Mouse (Mus musculus): Measurements from ENCODE around the gene Gm20696. TPM values are rescaled to one million over a fixed set of nuclear protein-coding genes. Genes with fewer than 3 reads are reported as not detected.

Gm20696 gene
- total and polyA plus RNA-seq, 3 experiments, result 1.5 to 7.1 TPM; not detected in 1

DNA sequence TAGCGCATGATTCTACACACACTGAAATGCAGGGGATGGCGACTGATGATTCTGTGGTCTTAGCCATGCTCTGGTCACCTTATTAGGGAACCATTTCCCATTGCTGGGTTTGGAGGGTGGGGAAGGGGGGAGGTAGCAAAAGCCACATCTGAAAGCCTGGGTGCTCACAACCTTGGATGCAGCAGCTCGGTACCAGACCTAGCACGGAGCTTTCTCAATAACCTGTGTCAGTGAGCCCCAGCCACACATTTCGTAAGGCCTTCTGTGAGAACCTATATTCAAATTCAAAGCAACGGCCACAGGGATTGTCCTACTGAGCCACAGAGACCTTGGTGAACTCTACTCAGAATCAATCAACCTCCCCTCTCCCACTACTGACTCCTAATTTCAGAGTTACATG lies 254.0 kb downstream of the Gm20696 start:
- ATAC-seq (ENCODE audit: extremely low read depth, insufficient number of reproducible peaks, low FRiP score, poor library complexity, severe bottlenecking), result no peak

GRCm38 (mm10) chr6:99409602-99410001 lies 257.0 kb downstream of the Gm20696 start:
- H3K36me3 ChIP-seq (replicated peaks), result peaks cover 23% of the 10 kb centered on the region
- no peaks in the 10 kb centered on the region for H3K4me1 ChIP-seq (ENCODE audit: insufficient read depth, low read depth, low read length)
- DNase-seq (ENCODE audit: low spot score) (no peak), ATAC-seq (ENCODE audit: extremely low read depth, insufficient number of reproducible peaks, low FRiP score, poor library complexity, severe bottlenecking) (no peak)
- no peaks in the 10 kb centered on the region for H3K9me3 ChIP-seq (replicated peaks)
- H3K27me3 ChIP-seq (ENCODE audit: insufficient read depth, low read length), result no peaks in the 10 kb centered on the region
- no peak overlapping the region for H3K4me3 ChIP-seq (ENCODE audit: low read depth, low read length)
- TF ChIP-seq POLR2AphosphoS5 (IDR thresholded peaks at IDR 0.05; ENCODE audit: insufficient replicate concordance, low read depth, low read length) (no peak), GATA2 (IDR thresholded peaks at IDR 0.05; ENCODE audit: borderline replicate concordance, low read depth, low read length) (no peak), TAL1 (conservative IDR thresholded peaks at IDR 0.05; ENCODE audit: low read depth, low read length) (no peak), GATA1 (IDR thresholded peaks at IDR 0.05; ENCODE audit: borderline replicate concordance, low read length) (no peak), CTCF (IDR thresholded peaks at IDR 0.05; ENCODE audit: low read depth, low read length) (no peak)

More for the DNA sequence above, 254.0 kb downstream of the Gm20696 start:
- no peak for TF ChIP-seq TAL1 (conservative IDR thresholded peaks at IDR 0.05; ENCODE audit: low read depth, low read length)
- TF ChIP-seq GATA1 (IDR thresholded peaks at IDR 0.05; ENCODE audit: borderline replicate concordance, low read length), result no peak
- TF ChIP-seq POLR2AphosphoS5 (IDR thresholded peaks at IDR 0.05; ENCODE audit: insufficient replicate concordance, low read depth, low read length), result no peak
- TF ChIP-seq CTCF (IDR thresholded peaks at IDR 0.05; ENCODE audit: low read depth, low read length), result no peak
- no peak for TF ChIP-seq GATA2 (IDR thresholded peaks at IDR 0.05; ENCODE audit: borderline replicate concordance, low read depth, low read length)
- Histone ChIP-seq H3K4me1 (ENCODE audit: insufficient read depth, low read depth, low read length) (no peaks in the 10 kb centered on the region), H3K4me3 (ENCODE audit: low read depth, low read length) (no peak overlapping the region), H3K9me3 (replicated peaks) (no peaks in the 10 kb centered on the region), H3K27me3 (ENCODE audit: insufficient read depth, low read length) (no peaks in the 10 kb centered on the region), H3K36me3 (replicated peaks) (peaks cover 24% of the 10 kb centered on the region)
- DNase-seq (ENCODE audit: low spot score), result no peak

DNA sequence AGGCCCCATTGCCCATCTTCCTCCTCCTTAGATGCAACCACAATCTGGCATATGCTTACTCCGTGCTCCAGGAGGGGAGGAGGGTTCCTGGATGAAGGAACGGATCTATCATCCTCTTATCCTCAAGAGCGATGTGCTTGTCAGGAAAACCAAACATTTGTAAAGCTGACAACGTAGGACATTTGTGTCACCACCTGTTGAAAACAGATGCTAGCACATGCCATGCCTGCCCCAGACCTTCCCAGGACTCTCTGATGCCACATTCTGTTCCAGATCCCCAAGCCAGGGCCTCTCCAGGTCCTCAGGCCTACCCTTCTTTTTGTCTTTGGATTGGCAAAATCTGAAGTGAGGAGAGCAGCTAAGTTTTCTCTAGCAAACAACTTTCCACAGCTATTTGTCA lies 257.7 kb downstream of the Gm20696 start:
- Histone ChIP-seq H3K4me1 (ENCODE audit: insufficient read depth, low read depth, low read length) (no peaks in the 10 kb centered on the region), H3K27me3 (ENCODE audit: insufficient read depth, low read length) (no peaks in the 10 kb centered on the region), H3K36me3 (replicated peaks) (peaks cover 18% of the 10 kb centered on the region), H3K4me3 (ENCODE audit: low read depth, low read length) (no peak overlapping the region), H3K9me3 (replicated peaks) (no peaks in the 10 kb centered on the region)
- no peak for TF ChIP-seq TAL1 (conservative IDR thresholded peaks at IDR 0.05; ENCODE audit: low read depth, low read length)
- TF ChIP-seq POLR2AphosphoS5 (IDR thresholded peaks at IDR 0.05; ENCODE audit: insufficient replicate concordance, low read depth, low read length), result no peak
- TF ChIP-seq GATA1 (IDR thresholded peaks at IDR 0.05; ENCODE audit: borderline replicate concordance, low read length), result no peak
- no peak for TF ChIP-seq GATA2 (IDR thresholded peaks at IDR 0.05; ENCODE audit: borderline replicate concordance, low read depth, low read length)
- TF ChIP-seq CTCF (IDR thresholded peaks at IDR 0.05; ENCODE audit: low read depth, low read length), result no peak
- DNase-seq (ENCODE audit: low spot score), result no peak
- no peak for ATAC-seq (ENCODE audit: extremely low read depth, insufficient number of reproducible peaks, low FRiP score, poor library complexity, severe bottlenecking)

- peaks cover 19% of the 10 kb centered on the region for H3K36me3 ChIP-seq (replicated peaks)
- no peaks in the 10 kb centered on the region for H3K27me3 ChIP-seq (ENCODE audit: insufficient read depth, low read length)
- DNase-seq (ENCODE audit: low spot score) (no peak), ATAC-seq (ENCODE audit: extremely low read depth, insufficient number of reproducible peaks, low FRiP score, poor library complexity, severe bottlenecking) (no peak)
- no peak overlapping the region for H3K4me3 ChIP-seq (ENCODE audit: low read depth, low read length)
- H3K9me3 ChIP-seq (replicated peaks), result no peaks in the 10 kb centered on the region
- no peak for TF ChIP-seq GATA2 (IDR thresholded peaks at IDR 0.05; ENCODE audit: borderline replicate concordance, low read depth, low read length)
- TF ChIP-seq POLR2AphosphoS5 (IDR thresholded peaks at IDR 0.05; ENCODE audit: insufficient replicate concordance, low read depth, low read length), result no peak
- no peak for TF ChIP-seq CTCF (IDR thresholded peaks at IDR 0.05; ENCODE audit: low read depth, low read length)
- TF ChIP-seq TAL1 (conservative IDR thresholded peaks at IDR 0.05; ENCODE audit: low read depth, low read length), result no peak
- TF ChIP-seq GATA1 (IDR thresholded peaks at IDR 0.05; ENCODE audit: borderline replicate concordance, low read length), result no peak
- H3K4me1 ChIP-seq (ENCODE audit: insufficient read depth, low read depth, low read length), result peaks cover 3% of the 10 kb centered on the region; the same call in 1 of the 2 replicates
Measured at GRCm38 (mm10) chr6:99403755-99404390, 262.7 kb downstream of the Gm20696 start.

DNA sequence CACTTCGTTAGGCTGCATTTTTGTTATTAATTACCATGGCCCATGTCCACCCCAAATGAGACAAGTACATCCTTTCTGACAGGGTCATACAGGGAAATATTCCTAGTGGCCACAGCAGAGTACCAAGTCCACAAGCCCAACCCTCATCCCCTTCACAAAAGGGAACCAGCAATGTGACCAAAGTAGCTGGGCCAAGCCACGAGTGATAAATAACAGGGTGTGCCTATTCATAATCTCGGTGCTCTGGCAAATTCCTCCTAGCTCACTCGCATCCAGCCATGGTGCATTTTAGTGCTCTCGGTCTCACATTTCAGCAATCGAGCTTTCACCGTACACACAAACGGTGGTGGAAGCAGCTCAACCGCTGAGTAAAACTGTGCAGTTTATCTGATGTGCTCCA lies 263.7 kb downstream of the Gm20696 start:
- H3K9me3 ChIP-seq (replicated peaks), result no peaks in the 10 kb centered on the region
- peaks cover 24% of the 10 kb centered on the region for H3K36me3 ChIP-seq (replicated peaks)
- no peaks in the 10 kb centered on the region for H3K27me3 ChIP-seq (ENCODE audit: insufficient read depth, low read length)
- DNase-seq (ENCODE audit: low spot score), result no peak
- H3K4me1 ChIP-seq (ENCODE audit: insufficient read depth, low read depth, low read length), result peaks cover 3% of the 10 kb centered on the region; the same call in 1 of the 2 replicates
- no peak for ATAC-seq (ENCODE audit: extremely low read depth, insufficient number of reproducible peaks, low FRiP score, poor library complexity, severe bottlenecking)
- TF ChIP-seq GATA2 (IDR thresholded peaks at IDR 0.05; ENCODE audit: borderline replicate concordance, low read depth, low read length) (no peak), GATA1 (IDR thresholded peaks at IDR 0.05; ENCODE audit: borderline replicate concordance, low read length) (no peak), POLR2AphosphoS5 (IDR thresholded peaks at IDR 0.05; ENCODE audit: insufficient replicate concordance, low read depth, low read length) (no peak), TAL1 (conservative IDR thresholded peaks at IDR 0.05; ENCODE audit: low read depth, low read length) (no peak), CTCF (IDR thresholded peaks at IDR 0.05; ENCODE audit: low read depth, low read length) (no peak)
- H3K4me3 ChIP-seq (ENCODE audit: low read depth, low read length), result no peak overlapping the region

DNA sequence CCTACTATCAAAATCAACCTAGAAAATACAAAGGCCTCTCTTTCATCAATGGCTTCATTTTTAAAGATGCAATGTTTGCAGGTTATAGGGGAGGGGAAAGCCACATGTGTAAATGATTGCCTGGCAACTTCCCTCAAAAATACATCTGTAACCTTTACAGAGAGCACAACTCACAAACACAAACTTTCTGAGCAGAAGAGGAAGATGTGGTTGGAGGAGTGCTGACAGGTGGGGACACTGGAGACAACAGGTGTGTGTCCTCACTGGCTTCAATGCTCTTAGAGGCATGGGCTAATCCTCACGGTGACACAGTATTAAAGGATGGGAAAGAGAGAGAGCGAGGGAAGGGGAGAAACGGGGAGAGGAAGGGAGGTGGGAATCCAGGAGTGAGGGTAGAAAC lies 264.2 kb downstream of the Gm20696 start:
- DNase-seq (ENCODE audit: low spot score) (no peak), ATAC-seq (ENCODE audit: extremely low read depth, insufficient number of reproducible peaks, low FRiP score, poor library complexity, severe bottlenecking) (no peak)
- H3K9me3 ChIP-seq (replicated peaks), result no peaks in the 10 kb centered on the region
- peaks cover 30% of the 10 kb centered on the region for H3K36me3 ChIP-seq (replicated peaks)
- H3K4me1 ChIP-seq (ENCODE audit: insufficient read depth, low read depth, low read length), result peaks cover 3% of the 10 kb centered on the region; the same call in 1 of the 2 replicates
- TF ChIP-seq GATA1 (IDR thresholded peaks at IDR 0.05; ENCODE audit: borderline replicate concordance, low read length) (no peak), GATA2 (IDR thresholded peaks at IDR 0.05; ENCODE audit: borderline replicate concordance, low read depth, low read length) (no peak), CTCF (IDR thresholded peaks at IDR 0.05; ENCODE audit: low read depth, low read length) (no peak)
- no peak overlapping the region for H3K4me3 ChIP-seq (ENCODE audit: low read depth, low read length)
- no peaks in the 10 kb centered on the region for H3K27me3 ChIP-seq (ENCODE audit: insufficient read depth, low read length)

All from G1E (cell line).